Mouse (Mus musculus): ENCODE results near the gene Cmip.

DNA sequence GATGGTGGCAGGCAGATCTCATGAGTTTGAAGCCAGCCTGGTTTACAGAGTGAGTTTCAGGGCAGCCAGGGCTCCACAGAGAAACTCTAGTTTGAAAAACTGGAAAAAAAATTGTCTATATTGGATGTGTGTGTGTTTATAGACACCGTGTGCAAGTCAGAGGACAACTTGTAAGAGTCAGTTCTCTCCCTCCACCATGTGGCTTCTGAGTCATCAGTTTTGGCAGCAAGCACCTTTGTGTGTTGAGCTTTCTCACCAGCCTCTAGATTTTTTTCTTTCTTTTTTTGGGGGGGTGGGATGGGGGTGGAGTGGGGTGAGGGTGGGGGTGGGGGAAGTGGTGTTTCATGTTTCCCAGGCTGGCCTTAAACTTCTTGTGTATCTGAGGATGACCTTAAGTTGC, 228.5 kb downstream of the Cmip start:
- no peak for TF ChIP-seq CTCF (conservative IDR thresholded peaks at IDR 0.05; ENCODE audit: insufficient read depth, insufficient read length, low read depth, low read length)
- TF ChIP-seq POLR2A (IDR thresholded peaks at IDR 0.05; ENCODE audit: low read depth, low read length) = no peak
